Mouse (Mus musculus): ENCODE measurements around the gene Amfr. TPM values are rescaled to one million over a fixed set of nuclear protein-coding genes. Genes with fewer than 3 reads are reported as not detected.

Amfr gene
- total RNA-seq (2021), result 294 and 300 TPM in 2 replicates
- long read RNA-seq, transcript Amfr-201 (14 exons, 3,880 nt), result major isoform, 480 of 578 reads
- long read RNA-seq, partial matches to known transcripts, result 65 of 578 reads
- long read RNA-seq, other reads (novel, unspliced or antisense), result 31 of 578 reads

DNA sequence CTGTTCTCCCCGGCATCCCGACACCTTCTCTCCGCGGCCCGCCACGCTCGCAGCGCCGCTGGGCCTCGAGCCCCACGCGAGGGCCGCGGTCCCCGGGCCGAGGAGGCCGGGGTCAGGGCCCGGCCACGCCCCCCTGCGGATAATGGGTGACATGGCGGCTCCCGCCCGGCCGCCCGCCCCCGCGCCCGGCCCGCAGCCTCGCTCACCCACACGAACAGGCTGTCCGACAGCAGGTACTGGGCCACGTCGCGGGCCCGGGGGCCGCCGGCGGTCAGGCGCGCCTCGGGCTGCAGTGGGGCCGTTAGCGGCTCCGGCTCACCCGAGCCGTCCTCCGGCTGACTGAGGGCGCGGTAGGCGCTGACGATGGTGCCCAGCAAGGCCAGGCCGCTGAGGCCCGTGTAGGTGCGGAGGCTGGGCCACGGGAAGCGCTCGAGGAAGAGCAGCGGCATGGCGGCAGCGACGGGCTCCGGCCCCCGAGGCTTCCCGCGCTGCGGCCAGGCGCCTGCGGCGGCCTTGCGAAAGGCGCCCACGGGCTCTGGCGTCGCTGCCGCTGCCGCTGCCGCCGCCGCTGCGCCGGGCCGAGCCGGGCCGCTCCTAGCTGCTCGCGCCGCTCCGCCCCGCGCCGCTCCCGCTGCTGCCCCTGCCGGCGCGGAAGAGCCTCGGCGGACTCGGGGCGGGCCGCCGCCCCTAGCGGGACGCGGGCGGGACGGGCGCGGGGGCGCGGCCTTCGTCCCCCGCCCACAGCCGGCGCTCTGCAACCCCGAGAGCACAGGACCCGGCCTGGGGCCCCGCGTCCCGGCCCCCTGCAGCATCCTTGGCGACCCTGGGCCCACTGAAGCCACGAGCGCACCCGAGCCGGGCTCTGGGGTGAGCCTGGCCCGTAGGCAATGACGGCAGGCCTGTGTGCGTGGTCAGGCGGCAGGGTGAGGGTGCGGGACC, at the start of gene Amfr:
Gene Amfr (minus strand): TSS at position 830 of the 939 bp plus-strand sequence.
- peak; percentile 79 for DNase-seq

DNA sequence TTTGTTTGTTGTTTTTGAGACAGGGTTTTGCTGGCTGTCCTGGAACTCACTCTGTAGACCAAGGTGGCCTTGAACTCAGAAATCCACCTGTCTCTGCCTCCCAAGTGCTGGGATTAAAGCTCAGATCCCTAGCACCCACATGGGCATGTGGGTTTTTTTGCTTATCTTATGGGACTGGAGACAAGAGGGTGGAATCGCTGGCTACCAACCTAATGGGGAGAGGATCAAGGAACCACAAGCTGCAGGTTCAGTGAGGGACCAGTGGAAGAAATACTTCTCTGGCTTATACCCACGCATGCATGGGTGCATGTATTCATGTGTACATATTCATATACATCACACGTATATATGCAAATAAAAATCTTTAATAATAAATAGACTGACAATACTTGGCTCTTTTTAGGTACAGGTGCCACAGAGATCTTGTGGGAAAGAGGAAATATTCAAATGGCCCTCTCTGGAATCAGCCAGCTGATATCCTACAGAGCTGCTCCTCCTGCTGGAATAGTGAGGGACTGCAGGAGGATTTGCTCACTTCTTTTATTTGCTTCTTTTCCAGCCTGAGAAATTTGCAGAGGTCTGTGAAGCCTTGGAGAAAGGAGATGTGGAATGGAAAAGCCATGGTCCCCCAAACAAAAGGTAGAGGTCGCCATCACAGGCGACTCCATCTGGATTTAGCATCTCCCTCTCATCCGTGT, 44.7 kb upstream of the Amfr start:
- peak; percentile 34 for DNase-seq

DNA sequence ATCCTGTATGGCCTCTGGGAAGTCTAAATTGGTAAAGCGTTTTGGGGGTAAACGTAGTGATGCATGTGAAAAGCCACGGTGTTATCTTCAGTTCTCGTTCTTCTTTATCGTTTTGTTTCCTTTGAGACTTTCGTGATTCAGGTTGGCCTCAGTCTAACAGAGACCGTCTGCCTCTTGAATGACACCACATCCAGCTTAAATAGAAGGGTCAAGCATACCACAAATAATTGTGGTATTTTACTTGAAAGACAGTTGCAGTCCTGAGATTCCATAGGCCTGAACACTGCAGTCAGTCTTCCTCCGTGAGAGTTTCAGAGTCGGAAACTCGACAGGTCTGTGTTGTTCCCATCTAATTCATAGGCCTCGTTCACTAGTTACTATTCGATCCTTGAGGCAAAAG, 40.1 kb upstream of the Amfr start:
- DNase-seq, result no peak

DNA sequence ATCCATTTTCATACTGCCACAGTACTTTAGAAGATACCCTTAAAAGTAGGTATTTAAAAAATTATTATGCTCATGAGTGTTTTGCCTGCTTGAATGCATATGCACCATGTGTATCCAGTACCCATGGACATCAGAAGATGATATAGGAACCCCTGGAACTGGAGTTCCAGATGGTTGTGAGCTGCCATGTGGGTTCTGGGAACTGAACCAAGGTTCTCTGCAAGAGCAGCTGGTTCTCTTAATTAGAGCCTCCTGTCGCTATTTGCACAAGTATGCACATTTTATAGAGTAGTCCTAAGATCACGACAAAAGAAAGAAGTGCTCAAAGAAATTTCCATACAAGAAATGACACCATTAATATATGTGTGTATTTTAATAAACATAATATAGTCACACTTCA, 35.2 kb upstream of the Amfr start:
- no peak for DNase-seq

DNA sequence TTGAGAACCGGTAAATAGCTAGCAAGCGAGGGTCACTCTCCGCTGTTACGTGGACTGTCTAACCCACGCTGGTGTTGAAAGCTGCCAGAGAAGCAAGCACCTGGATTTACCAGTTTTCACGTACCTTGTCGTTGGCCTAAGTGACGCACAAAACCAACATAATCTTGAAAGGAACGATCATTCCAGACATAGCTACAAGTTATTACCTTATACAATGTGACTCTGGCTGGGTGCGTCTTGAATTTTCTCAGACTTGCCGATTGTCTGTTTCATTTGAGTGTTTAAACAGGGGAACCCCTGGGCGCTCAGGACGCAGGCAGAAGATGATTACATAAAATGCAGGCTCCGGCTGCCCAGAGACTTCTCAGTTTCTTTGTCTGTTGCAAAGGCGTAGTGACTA, 25.2 kb upstream of the Amfr start:
- no peak for DNase-seq

DNA sequence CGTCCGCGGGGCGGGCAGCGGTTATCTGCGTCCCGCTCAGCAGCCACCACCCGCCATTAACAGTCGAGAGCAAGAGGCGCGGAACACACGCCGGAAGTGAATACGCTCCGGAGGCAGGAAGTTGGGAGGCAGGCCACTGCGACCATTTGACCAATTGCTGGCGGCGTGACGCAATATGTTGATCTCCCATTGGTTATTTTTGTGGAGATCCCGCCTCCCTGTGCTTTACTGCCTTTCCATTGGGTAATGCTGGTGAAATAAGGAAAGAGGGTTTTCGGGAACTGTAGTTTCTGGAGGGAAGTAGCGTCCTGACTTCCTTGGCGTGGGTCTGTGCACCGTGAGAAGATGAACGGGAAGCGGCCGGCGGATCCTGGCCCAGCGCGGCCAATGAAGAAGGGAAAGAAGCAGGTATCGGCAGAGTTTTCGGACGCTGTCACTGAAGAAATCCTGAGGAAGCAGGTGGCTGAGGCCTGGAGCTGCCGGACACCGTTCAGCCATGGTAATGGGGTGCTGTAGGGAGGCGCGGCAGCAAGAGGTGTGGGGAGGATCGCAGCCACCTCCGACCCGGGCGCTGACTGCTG, 24.4 kb upstream of the Amfr start, which contains the start of the genes Nudt21 and Ogfod1:
Gene Nudt21 (minus strand): TSS at position 88 of the 581 bp plus-strand sequence.
Gene Ogfod1 (plus strand): TSS at position 255 of the 581 bp plus-strand sequence.
- DNase-seq, result peak; percentile 87

DNA sequence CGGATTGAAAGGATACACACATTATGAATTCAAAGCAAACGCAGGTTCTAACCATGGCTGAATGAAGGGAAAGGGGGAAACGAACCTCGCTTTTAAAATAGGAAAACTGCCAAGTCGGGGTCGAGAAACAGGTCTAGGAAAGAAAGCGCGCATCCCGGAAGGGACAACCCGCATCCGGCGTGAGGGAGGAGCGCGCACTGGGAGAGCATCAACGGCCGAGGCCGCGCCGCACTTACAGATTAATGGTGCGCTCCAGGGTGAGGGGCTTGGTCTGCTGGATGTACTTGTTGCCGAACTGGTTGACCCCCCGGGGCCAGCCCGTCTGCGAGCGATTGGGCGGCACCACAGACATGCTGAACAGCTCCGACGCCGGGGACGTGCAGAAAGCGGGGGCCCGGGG, 23.9 kb upstream of the Amfr start:
- peak; percentile 67 for DNase-seq

DNA sequence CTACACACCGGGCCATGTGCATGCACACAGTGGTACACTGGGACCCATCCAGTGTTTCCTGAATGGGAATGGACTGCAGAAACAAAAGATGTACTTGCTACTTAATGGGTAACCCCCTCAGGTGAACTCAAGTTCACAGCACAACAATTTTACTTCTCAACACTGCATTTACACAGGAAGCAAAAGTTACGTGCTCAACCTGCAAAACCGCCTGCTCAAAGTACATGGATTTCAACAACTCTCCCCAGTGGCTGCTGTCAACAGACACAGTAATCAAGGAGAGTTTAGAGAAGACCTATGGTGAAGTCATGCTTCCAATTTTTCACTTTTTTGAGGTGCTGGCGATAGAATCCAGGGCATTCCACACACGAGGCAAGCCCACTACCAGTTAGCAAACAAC, 22.6 kb upstream of the Amfr start:
- DNase-seq, result no peak

DNA sequence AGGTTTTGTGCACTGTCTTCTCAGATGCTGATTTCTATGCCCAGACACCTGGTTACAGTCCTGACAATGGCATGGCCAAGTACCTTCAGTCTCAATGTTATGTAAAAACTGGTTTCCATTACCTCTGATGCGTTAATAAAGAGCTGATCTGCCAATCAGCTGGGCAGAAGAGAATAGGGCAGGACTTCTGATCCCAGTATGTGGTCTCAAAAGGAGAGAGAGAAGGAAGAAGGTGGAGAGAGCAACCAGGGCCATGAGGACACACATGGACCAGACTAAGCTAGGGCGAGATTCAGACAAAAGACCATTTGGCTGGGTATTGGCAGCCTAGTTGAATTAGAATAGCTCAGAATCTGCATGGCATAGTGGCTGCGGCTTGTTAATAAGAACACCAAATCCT, 21.0 kb upstream of the Amfr start:
- DNase-seq, result no peak

DNA sequence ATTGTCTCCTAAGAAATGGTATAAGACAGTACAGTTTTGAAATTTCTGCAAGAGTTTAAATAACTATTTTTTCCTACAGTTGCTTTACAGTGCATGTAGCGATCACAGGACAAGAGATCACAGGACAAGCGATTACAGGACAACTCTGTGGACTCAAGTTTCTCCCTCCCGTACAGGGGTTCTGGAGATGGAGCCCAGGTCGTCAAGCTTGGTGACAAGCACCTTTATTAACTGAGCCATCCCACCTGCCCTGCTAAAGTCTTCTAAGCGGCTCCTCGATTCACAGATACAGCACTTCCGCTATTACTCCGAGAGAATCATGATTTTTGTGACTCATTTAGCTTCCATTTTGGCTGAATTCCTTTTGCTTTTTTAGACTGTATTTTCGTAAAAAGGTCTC, 17.1 kb upstream of the Amfr start:
- DNase-seq, result no peak

DNA sequence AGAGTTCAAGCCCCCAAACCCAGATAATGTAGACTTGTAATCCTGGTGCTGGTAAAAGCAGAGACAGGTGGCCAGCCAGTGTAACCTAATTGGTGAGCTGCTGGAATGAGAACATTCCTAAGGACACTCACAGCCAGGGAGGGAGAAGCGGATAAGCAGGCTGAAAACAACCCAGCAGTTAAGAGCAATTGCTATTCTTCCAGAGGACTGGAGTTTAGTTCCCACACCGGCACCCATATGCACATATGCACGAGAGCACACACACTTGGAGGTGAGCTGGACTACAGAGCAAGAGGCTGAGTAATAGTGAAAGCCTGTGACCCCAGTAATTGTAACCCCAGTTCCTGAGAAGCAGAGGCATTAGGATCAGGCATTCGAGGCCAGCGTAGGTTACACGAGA, 11.3 kb upstream of the Amfr start:
- no peak for DNase-seq

DNA sequence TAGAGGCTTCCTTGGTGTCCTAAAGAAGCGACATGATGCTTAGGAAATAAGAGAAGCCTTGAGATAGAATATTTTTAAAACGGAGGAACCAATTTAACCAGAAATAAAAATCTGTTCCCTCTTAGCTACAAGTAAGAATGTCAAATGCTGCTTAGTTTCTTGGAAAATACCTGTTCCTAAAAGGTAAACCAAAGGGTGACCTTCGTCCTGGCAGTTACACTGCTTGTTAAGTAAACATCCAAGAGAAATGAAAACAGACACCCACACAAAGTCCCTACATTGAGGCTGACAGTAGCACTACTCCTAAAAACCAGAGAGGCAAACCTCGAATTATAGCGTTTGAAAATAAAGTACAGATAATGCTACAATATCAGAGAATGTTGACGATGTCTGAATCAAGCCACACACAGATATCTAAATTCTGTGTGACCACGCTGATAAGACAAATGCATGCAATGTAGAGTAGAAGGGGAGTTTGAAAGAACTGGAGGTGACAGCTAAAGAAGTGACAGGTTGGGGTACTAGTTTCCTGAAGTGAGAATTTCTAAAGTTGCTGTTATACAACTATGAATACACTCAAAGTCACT, 477 bp upstream of the Amfr start:
- no peak for DNase-seq

DNA sequence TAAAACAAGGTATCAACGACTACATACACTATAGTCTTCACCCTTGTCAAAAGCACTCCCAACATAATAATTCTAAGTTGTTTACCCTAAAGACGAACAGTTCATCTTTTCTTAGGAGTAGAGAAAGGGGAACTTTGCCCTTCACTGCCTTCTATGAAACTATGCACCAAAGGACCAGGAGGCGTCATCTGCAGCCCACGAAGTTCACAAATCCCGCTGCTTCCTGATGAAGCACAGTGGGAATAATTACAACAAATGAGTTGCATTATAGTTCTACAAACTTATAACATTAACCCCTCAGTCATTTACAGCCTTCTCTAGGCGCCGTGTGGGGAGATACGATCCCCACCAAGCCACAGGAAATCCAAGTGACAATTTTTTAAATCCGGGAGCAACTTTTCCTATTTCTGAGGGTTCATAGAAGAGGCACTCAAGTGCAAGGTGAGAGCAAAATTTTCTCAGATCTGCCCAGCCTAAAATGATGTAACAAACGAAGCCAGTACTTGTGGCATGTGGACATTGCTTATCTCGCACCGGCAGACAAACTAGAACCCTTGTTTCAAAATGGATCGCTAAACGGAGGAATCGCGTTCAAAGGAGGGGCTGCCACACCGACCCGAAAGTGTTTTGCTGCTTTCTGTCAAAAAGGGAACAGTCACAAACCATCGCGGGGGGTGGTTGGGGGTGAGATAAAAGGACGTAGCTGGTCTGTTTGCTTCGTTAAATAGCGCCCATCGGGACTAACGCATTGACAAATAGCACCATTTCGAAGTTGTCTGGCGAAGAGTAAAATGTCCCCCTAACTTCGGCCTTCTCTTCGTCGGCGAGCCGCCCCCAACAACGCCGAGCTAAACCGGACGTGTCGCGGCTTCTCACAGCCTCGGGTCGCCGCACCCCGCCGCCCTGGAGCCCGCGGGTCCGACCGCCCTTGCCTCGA, 1.3 kb downstream of the Amfr start:
- DNase-seq, result no peak

DNA sequence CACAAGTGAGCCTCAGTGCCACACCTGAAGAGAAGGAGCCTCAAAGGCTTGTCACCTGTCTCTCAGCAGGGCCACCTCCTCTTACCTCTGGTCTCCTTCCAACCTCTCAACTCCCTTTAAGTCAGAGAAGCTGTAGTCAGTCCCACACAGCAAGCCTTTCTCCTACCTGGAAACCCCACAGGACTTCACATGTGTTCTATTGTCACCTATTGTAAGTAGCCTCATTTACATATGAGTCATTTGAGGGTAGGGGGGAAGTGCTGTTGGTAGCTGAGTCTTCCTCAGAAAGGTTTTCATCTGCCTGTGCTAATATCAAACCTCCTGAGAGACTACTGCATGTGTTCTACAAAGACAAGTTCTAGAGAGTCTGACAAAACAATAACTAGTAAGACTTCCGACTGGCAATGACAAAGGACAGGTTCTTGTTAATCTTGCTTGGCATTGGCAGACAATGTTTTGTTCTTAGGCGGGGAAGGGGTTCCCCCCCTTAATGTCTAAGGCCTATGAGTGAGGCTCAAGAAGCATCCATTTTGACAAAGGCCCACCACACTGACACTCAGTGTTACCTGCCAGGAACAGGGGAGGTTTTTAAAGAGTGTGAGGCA, 2.4 kb downstream of the Amfr start:
- no peak for DNase-seq

DNA sequence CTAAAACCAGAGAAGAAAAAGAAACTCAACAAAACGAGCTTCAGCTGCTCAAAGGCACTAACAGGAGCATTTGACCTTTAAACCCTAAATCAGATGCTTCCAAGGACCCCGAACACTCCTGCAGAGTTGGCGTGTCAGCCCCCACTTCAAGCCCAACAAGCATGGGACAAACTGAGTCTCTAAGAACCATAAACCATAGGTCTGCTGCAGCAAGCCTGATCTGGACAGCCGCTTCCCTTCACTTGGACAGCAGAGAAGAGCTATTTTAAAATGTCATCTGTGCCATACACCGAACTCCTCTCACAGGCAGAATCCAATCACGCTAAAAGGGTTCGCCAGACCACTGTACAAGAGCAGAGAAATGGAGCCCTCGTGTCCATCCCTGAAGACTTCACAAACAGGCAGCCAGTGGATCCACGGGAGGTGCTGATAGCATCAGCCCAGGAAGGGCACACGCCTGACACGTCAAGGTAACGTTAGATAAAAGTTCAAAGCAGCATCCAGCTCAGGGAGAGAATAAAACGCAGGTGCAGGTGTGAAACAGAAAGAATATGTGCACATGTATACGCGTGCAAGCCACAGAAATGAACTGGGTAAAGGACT, 3.3 kb downstream of the Amfr start:
- no peak for DNase-seq

DNA sequence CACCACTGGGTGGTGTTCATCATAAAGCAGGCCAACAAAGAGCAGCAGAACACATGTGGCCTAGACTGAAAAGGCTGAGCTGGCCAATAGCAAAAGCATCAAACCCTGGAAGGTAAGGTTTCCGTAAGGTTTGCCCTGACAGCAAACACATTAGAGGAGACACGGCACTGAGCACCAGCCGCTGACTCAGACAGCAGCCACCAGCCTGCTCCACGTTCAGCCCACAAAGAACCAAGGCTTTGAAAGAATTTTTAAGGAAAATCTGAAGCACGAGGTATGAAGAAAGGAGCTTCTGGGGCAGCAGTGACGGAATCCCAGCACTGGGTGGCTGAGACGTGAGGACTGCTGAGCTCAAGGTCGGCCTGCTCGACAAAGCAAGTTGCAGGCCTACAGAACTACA, 8.5 kb downstream of the Amfr start:
- DNase-seq, result no peak

DNA sequence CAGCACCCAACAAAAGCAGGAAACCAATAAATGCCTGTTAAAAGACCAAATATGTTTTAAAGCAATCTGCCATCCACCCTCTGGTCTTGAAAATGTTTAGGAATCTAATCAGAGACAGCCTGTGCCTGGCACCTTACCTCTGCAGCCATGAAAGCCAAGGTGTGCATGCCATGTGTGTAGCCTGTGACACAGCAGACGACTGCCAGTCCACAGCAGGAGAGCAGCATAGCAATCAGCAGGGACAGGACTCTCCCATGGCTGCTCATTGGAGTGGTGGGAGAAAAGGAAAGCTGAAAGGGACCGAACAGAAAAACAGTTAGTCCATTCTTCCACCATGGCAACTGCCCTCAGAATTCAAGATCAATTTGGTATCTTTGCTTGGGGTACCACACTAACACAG, 13.7 kb downstream of the Amfr start:
- no peak for DNase-seq

DNA sequence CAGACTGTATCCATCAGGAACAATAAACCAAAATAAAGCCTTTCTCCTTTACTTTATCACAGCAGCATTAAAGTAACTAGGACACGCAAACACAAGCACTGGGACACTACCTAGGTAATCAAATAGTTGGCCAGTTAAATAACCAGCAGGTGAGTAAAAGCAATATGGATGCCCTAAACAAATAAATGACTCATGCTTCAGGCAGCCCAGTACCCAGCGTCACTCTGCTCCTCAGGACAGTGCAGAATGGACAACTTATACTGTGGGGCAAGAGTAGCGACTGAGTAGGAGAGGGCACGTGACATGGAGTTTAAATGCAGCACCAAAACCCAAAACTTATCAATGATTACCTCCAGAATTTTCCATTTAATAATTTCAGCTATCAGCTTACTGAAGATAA, 22.9 kb downstream of the Amfr start:
- DNase-seq, result no peak

DNA sequence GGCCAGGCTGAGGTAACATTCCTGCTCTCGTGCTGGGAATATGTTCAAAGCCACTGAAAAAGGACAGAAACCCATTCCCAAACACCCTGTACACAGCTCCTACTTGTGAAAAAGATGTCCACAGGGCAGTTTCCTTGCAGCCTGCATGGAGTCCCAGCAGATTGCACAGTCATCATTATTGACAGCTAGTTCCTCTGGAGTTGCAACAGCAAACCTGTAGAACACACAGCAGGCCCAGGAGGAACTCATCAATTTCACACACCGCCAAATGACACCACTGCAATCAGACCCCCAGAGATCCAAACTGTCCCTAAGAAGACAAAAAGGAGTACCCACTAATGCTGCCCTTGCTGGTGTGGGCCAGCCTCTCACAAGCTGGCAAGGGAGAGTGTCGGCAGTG, 27.9 kb downstream of the Amfr start:
- DNase-seq, result no peak

DNA sequence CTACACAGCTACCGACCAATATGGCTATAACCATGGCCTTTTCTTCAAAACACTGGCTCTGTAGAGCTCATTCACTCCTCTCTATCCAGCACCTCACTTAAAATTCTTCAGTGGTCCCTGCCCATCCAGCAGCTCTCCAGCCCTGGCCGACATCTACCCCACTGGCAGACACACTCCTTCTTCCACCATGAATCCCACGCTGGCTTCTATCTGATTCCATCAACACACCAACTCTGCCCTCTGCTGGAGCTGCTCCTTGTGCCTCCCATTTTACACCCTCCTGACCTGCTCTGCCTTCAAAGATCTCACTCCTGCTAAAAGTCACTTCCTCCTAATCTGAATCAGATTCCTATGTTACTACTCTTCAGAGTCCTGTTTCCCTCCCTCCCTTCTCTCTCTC, 28.8 kb downstream of the Amfr start:
- DNase-seq, result no peak

All from adrenal gland, postnatal 25 days (tissue).